Mouse (Mus musculus): ENCODE measurements around the gene Tgfbr3l. TPM values are rescaled to one million over a fixed set of nuclear protein-coding genes. Genes with fewer than 3 reads are reported as not detected.

The Tgfbr3l gene
- total RNA-seq, 2 experiments from 2014 or later = 13.8 to 14.0 TPM

- no peak for DNase-seq
These were observed 17.3 kb downstream of the Tgfbr3l start for GRCm38 (mm10) chr8:4265160-4265914.

- no peak for DNase-seq
These were observed 19.6 kb downstream of the Tgfbr3l start for GRCm38 (mm10) chr8:4267627-4268026.

- DNase-seq = no peak
These were observed 21.6 kb downstream of the Tgfbr3l start for GRCm38 (mm10) chr8:4269609-4270008.

- peak; percentile 95 to 97 for DNase-seq
These were observed 27.5 kb downstream of the Tgfbr3l start, which contains the start of gene Timm44 for GRCm38 (mm10) chr8:4275275-4276110. Gene Timm44 (minus strand): TSS chr8:4275913.

DNA sequence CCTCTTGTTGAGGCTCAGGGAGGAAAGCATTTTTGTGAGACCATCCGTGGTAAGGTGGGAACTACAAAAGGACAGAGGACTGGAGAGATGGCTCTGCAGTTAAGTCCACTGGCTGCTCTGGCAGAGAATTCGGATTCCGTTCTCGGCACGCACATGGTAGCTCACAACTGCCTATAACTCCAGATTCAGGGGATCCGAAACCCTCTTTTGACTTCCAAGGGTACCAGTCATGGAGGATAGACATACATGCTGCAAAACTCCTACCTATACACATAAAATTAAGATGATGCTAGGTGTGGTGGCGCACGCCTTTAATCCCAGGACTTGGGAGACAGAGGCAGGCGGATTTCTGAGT is 28.1 kb downstream of the Tgfbr3l start:
- no peak for DNase-seq

GRCm38 (mm10) chr8:4292738-4293137 is 44.7 kb downstream of the Tgfbr3l start:
- DNase-seq = no peak

- no peak for DNase-seq
These were observed 49.8 kb downstream of the Tgfbr3l start for GRCm38 (mm10) chr8:4297822-4298221.

Other genes with a start within 250 kb of the Tgfbr3l start
- gene Cd209f, start 142.4 kb upstream of the Tgfbr3l start, total RNA-seq (2021) = under 1 TPM in 1 of 2 experiments, not detected in 1; 0.33 TPM
- gene Cd209g, start 114.1 kb upstream of the Tgfbr3l start, total RNA-seq (2021) = under 1 TPM in 1 of 2 experiments, not detected in 1; 0.66 TPM
- gene Evi5l, start 81.6 kb upstream of the Tgfbr3l start, total RNA-seq (2021) = 100 to 1,000 TPM in 1 of 2 experiments, 10 to 100 TPM in 1; 98.7 to 111 TPM
- gene Prr36, start 30.8 kb upstream of the Tgfbr3l start, total RNA-seq (2021) = 10 to 100 TPM; 41.2 to 41.9 TPM
- gene Lrrc8e, start 21.4 kb upstream of the Tgfbr3l start, total RNA-seq (2021) = not detected
- gene Map2k7, start 9.5 kb upstream of the Tgfbr3l start, total RNA-seq (2021) = 100 to 1,000 TPM in 1 of 2 experiments, 10 to 100 TPM in 1; 91.3 to 116 TPM
- gene Gm49320, start 9.3 kb upstream of the Tgfbr3l start, total RNA-seq (2021) = under 1 TPM; 0.15 to 0.68 TPM
- gene Snapc2, start 4.9 kb downstream of the Tgfbr3l start, total RNA-seq (2021) = 10 to 100 TPM; 22.3 to 26.2 TPM
- gene Ctxn1, start 11.1 kb downstream of the Tgfbr3l start, total RNA-seq (2021) = 100 to 1,000 TPM; 500 to 555 TPM
- gene Timm44, start 27.7 kb downstream of the Tgfbr3l start, total RNA-seq (2021) = 10 to 100 TPM; 62.6 to 72.6 TPM
- 10 to 100 TPM; 22.7 to 28.4 TPM for gene Ccl25, start 77.0 kb downstream of the Tgfbr3l start, total RNA-seq (2021)
- gene Elavl1, start 77.2 kb downstream of the Tgfbr3l start, total RNA-seq (2021) = 10 to 100 TPM; 78.4 to 83.0 TPM
- 10 to 100 TPM; 48.0 to 50.3 TPM for gene Cers4, start 244.8 kb downstream of the Tgfbr3l start, total RNA-seq (2021)